Mouse (Mus musculus) liver, embryonic 14.5 days (tissue): Measurements from ENCODE around the gene Ptafr.

ENCODE experiments used
- CTCF ChIP-seq: IDR thresholded peaks from 2 replicates; pipeline ENCODE4 v1.5.1; 2016; ENCODE audit warnings: antibody characterized with exemption, low read depth, control low read depth
- EP300 ChIP-seq: IDR thresholded peaks from 2 replicates; pipeline ENCODE4 v1.6.1; 2016; ENCODE audit warnings: antibody characterized with exemption, low read depth

DNA sequence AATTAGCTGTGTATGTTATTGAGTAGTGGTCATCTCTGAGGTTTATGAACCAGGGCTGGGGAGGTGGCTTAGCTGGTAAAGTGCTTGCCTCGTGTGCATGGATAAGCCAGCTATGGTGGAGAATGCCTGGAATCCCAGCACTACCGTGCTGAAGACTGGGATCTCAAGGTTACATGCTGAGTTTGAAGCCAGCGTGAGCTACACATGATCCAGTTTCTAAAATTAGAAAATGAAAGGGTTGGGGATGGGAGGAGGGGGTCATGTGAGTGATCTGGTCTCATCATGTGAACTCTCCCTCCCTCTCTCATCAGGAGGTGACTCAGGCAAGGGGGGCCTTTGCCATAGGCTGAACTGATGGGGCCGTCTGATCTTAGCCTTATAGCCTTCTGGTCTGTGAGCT lies 44.3 kb downstream of the Ptafr start:
- TF ChIP-seq CTCF (no peak), EP300 (no peak)
